Mouse (Mus musculus) myocyte (in vitro differentiated cells): Measurements from ENCODE around the gene Usp7. TPM values are rescaled to one million over a fixed set of nuclear protein-coding genes. Genes with fewer than 3 reads are reported as not detected.

Experiments
- H3K27me3 ChIP-seq: one replicate; pipeline ENCODE4 v1.6.1; 2011; ENCODE audit not compliant: control insufficient read depth, insufficient read depth, insufficient read length
- H3K36me3 ChIP-seq: one replicate; pipeline ENCODE4 v1.6.1; 2011; ENCODE audit not compliant: control insufficient read depth, insufficient read depth
- H3K4me2 ChIP-seq: one replicate; pipeline ENCODE4 v1.6.1; 2011; ENCODE audit warnings: low read depth, control low read depth
- H3K4me3 ChIP-seq: one replicate; pipeline ENCODE4 v1.5.1; 2011; ENCODE audit warnings: mild to moderate bottlenecking, control low read depth, moderate library complexity
- H3K79me2 ChIP-seq: one replicate; pipeline ENCODE4 v1.6.1; 2011; ENCODE audit not compliant: control insufficient read depth, insufficient read depth
- H3ac ChIP-seq: one replicate; pipeline ENCODE4 v1.6.1; 2011; ENCODE audit not compliant: control insufficient read depth, insufficient read length
- CEBPB ChIP-seq: IDR thresholded peaks from 2 replicates; pipeline ENCODE4 v1.6.1; 2011; ENCODE audit warnings: mild to moderate bottlenecking, moderate library complexity; ENCODE audit not compliant: poor library complexity, insufficient read depth, severe bottlenecking
- E2F4 ChIP-seq: IDR thresholded peaks from one replicate; pipeline ENCODE4 v1.6.1; 2011; ENCODE audit warnings: mild to moderate bottlenecking, control low read depth, moderate library complexity; ENCODE audit not compliant: insufficient read depth
- MAX ChIP-seq: IDR thresholded peaks from one replicate; pipeline ENCODE4 v1.6.1; 2011; ENCODE audit warnings: low read depth, mild to moderate bottlenecking, control low read depth
- MYOD1 ChIP-seq, 3 experiments: IDR thresholded peaks; one replicate each; pipeline ENCODE4 v1.6.1; 2011; ENCODE audit warnings: control low read depth in 2 of 3, low read depth in 2 of 3, mild to moderate bottlenecking in 2 of 3, moderate library complexity in 1 of 3; ENCODE audit not compliant: insufficient read length in 2 of 3, control insufficient read depth in 1 of 3
- MYOG ChIP-seq, 3 experiments: IDR thresholded peaks; one replicate each; pipeline ENCODE4 v1.6.1; 2011; ENCODE audit warnings: control low read depth in 2 of 3, low read depth in 2 of 3, mild to moderate bottlenecking in 2 of 3; ENCODE audit not compliant: insufficient read length in 2 of 3, control insufficient read depth in 1 of 3, insufficient read depth in 1 of 3
- POLR2A ChIP-seq: IDR thresholded peaks from one replicate; pipeline ENCODE4 v1.6.1; 2011; ENCODE audit warnings: low read depth, mild to moderate bottlenecking, control low read depth, moderate library complexity; ENCODE audit not compliant: insufficient read length
- POLR2AphosphoS2 ChIP-seq: IDR thresholded peaks from one replicate; pipeline ENCODE4 v1.6.1; 2011; ENCODE audit warnings: low read depth, control low read depth; ENCODE audit not compliant: insufficient read length
- REST ChIP-seq: IDR thresholded peaks from one replicate; pipeline ENCODE4 v1.6.1; 2011; ENCODE audit warnings: mild to moderate bottlenecking, control low read depth, moderate library complexity; ENCODE audit not compliant: insufficient read depth, insufficient read length
- SRF ChIP-seq: IDR thresholded peaks from one replicate; pipeline ENCODE4 v1.6.1; 2011; ENCODE audit warnings: low read depth; ENCODE audit not compliant: control insufficient read depth, insufficient read length
- TCF12 ChIP-seq: IDR thresholded peaks from one replicate; pipeline ENCODE4 v1.6.1; 2011; ENCODE audit warnings: mild to moderate bottlenecking, control low read depth; ENCODE audit not compliant: poor library complexity, insufficient read depth, severe bottlenecking
- TCF3 ChIP-seq: IDR thresholded peaks from one replicate; pipeline ENCODE4 v1.6.1; 2011; ENCODE audit warnings: low read depth, control low read depth; ENCODE audit not compliant: insufficient read length
- USF1 ChIP-seq: IDR thresholded peaks from one replicate; pipeline ENCODE4 v1.6.1; 2011; ENCODE audit warnings: low read depth, mild to moderate bottlenecking, control low read depth, moderate library complexity
- polyA plus RNA-seq: library from polyadenylated mRNA; unstranded; fragments of >200 nt; fragmentation: generic; extraction: Trizol; gene quantifications from one replicate; pipeline ENCODE4 v1.2.1, GENCODE M21; 2012; ENCODE audit warnings: missing spikeins

Usp7 gene
- polyA plus RNA-seq, 1 experiment = 24.0 TPM

GRCm38 (mm10) chr16:8643855-8644254, 148.3 kb downstream of the Usp7 start:
- peaks cover 21% of the 10 kb centered on the region for H3K36me3 ChIP-seq
- H3K4me2 ChIP-seq = no peak overlapping the region
- peaks cover 14% of the 10 kb centered on the region for H3K79me2 ChIP-seq
- no peaks in the 10 kb centered on the region for H3K27me3 ChIP-seq
- no peak overlapping the region for H3ac ChIP-seq
- no peak overlapping the region for H3K4me3 ChIP-seq
- TF ChIP-seq REST = no peak
- TF ChIP-seq MYOD1 (IDR thresholded peaks at IDR 0.05; ENCODE audit: control insufficient read depth in 1 of 3, insufficient read length in 2 of 3, low read depth in 2 of 3) = no peak
- TF ChIP-seq TCF12 = no peak
- TF ChIP-seq POLR2A = no peak
- no peak for TF ChIP-seq TCF3
- no peak for TF ChIP-seq E2F4
- TF ChIP-seq SRF = no peak
- no peak for TF ChIP-seq POLR2AphosphoS2
- TF ChIP-seq CEBPB = no peak
- no peak for TF ChIP-seq USF1
- TF ChIP-seq MYOG (IDR thresholded peaks at IDR 0.05; ENCODE audit: control insufficient read depth in 1 of 3, insufficient read depth in 1 of 3, insufficient read length in 2 of 3, low read depth in 2 of 3) = no peak
- TF ChIP-seq MAX = no peak

Other genes starting within 250 kb of the Usp7 start
- 31.7 TPM for gene Pmm2, start 154.6 kb downstream of the Usp7 start, polyA plus RNA-seq
- gene Tmem186, start 154.6 kb downstream of the Usp7 start, polyA plus RNA-seq = 7.4 TPM
- 110 TPM for gene Carhsp1, start 120.2 kb downstream of the Usp7 start, polyA plus RNA-seq
- gene Gm5767, start 111.5 kb downstream of the Usp7 start, polyA plus RNA-seq = 0.16 TPM
- gene 1810013L24Rik, start 37.8 kb upstream of the Usp7 start, polyA plus RNA-seq = 27.5 TPM